Mouse (Mus musculus) left cerebral cortex, postnatal 14 days (tissue): ENCODE results near the gene Btbd2. TPM values are rescaled to one million over a fixed set of nuclear protein-coding genes. Genes with fewer than 3 reads are reported as not detected.

Experiments
- DNase-seq, 2 experiments: peaks; one replicate each; pipeline ENCODE4 v3.0.0; 2021 to 2022; ENCODE audit warnings: low spot score in 2 of 2, mixed read lengths in 1 of 2
- intact Hi-C: fragments of 180-260 bp; cut with DNase I; formaldehyde crosslinking; loops from one replicate; pipeline ENCODE4 v1.15.1; 2025
- total RNA-seq, 2 experiments: library from RNA; stranded (reverse); gene quantifications; 2 replicates each; pipeline ENCODE4 v1.2.3; 2021

Gene Btbd2
- total RNA-seq, 2 experiments from 2014 or later: 88.3 to 93.5 TPM

GRCm38 (mm10) chr10:80674161-80674711 lies 17.4 kb upstream of the Btbd2 start:
- intact Hi-C loops: loop anchor here (2.0 kb wide), 1 partner anchor 17 kb away; the partner anchor contains the start of gene Btbd2
- no peak for DNase-seq

GRCm38 (mm10) chr10:80673690-80674089 lies 16.8 kb upstream of the Btbd2 start:
- intact Hi-C loops: loop anchor here (2.0 kb wide), 1 partner anchor 17 kb away; the partner anchor contains the start of gene Btbd2

GRCm38 (mm10) chr10:80671936-80672690 lies 15.2 kb upstream of the Btbd2 start:
- intact Hi-C loops: no loop called here
- DNase-seq: no peak

More at GRCm38 (mm10) chr10:80673690-80674089, 16.8 kb upstream of the Btbd2 start:
- DNase-seq: no peak

GRCm38 (mm10) chr10:80671251-80671650 lies 14.4 kb upstream of the Btbd2 start:
- intact Hi-C loops: no loop called here
- no peak for DNase-seq

- DNase-seq: no peak
- intact Hi-C loops: no loop called here
These were observed 13.7 kb upstream of the Btbd2 start for GRCm38 (mm10) chr10:80670531-80670930.

GRCm38 (mm10) chr10:80669737-80670485 lies 13.0 kb upstream of the Btbd2 start:
- intact Hi-C loops: no loop called here
- DNase-seq: no peak

- intact Hi-C loops: no loop called here
- DNase-seq: no peak
These were observed 12.1 kb upstream of the Btbd2 start for GRCm38 (mm10) chr10:80669018-80669417.

- intact Hi-C loops: no loop called here
- no peak for DNase-seq
These were observed 11.7 kb upstream of the Btbd2 start for GRCm38 (mm10) chr10:80668614-80669013.

GRCm38 (mm10) chr10:80666837-80667412 lies 10.1 kb upstream of the Btbd2 start:
- intact Hi-C loops: no loop called here
- DNase-seq: no peak

GRCm38 (mm10) chr10:80665981-80666733 lies 9.3 kb upstream of the Btbd2 start:
- DNase-seq: no peak
- intact Hi-C loops: no loop called here

GRCm38 (mm10) chr10:80665459-80665858 lies 8.6 kb upstream of the Btbd2 start:
- no peak for DNase-seq
- intact Hi-C loops: no loop called here

GRCm38 (mm10) chr10:80665016-80665380 lies 8.1 kb upstream of the Btbd2 start:
- no peak for DNase-seq

GRCm38 (mm10) chr10:80664197-80665015 lies 7.5 kb upstream of the Btbd2 start:
- peak; percentile 39 to 77 for DNase-seq
- intact Hi-C loops: no loop called here

More at GRCm38 (mm10) chr10:80665016-80665380, 8.1 kb upstream of the Btbd2 start:
- intact Hi-C loops: no loop called here

GRCm38 (mm10) chr10:80663485-80664196 lies 6.8 kb upstream of the Btbd2 start:
- DNase-seq: no peak
- intact Hi-C loops: no loop called here

- DNase-seq: no peak
- intact Hi-C loops: no loop called here
These were observed 4.3 kb upstream of the Btbd2 start for GRCm38 (mm10) chr10:80661149-80661548.

- intact Hi-C loops: loop anchor here (1.0 kb wide), 1 partner anchor 25 kb away; no protein-coding TSS in a partner anchor
- peak; percentile 75 to 86 for DNase-seq
These were observed 2.3 kb upstream of the Btbd2 start for GRCm38 (mm10) chr10:80659213-80659612.

GRCm38 (mm10) chr10:80658841-80659202 lies 2.0 kb upstream of the Btbd2 start:
- no peak for DNase-seq
- intact Hi-C loops: loop anchor here (1.0 kb wide), 1 partner anchor 25 kb away; no protein-coding TSS in a partner anchor
